Mouse (Mus musculus) cortical plate, adult 2 months (tissue): ENCODE measurements around the gene Klhl25.

Source experiments
- CTCF ChIP-seq: fragments of 200-500 bp; IDR thresholded peaks from 2 replicates; pipeline ENCODE4 v1.5.1; 2011; ENCODE audit warnings: mild to moderate bottlenecking, control low read depth, low read length; ENCODE audit not compliant: insufficient read depth; ENCODE audit errors: extremely low read depth
- POLR2A ChIP-seq: fragments of 200-500 bp; IDR thresholded peaks from 2 replicates; pipeline ENCODE4 v1.6.1; 2011; ENCODE audit warnings: mild to moderate bottlenecking, low read length, control low read depth; ENCODE audit not compliant: insufficient read depth; ENCODE audit errors: extremely low read depth

GRCm38 (mm10) chr7:75865026-75865425 is 16.9 kb downstream of the Klhl25 start:
- TF ChIP-seq CTCF (no peak), POLR2A (no peak)
